Mouse (Mus musculus): ENCODE results near the gene Gcnt2.

DNA sequence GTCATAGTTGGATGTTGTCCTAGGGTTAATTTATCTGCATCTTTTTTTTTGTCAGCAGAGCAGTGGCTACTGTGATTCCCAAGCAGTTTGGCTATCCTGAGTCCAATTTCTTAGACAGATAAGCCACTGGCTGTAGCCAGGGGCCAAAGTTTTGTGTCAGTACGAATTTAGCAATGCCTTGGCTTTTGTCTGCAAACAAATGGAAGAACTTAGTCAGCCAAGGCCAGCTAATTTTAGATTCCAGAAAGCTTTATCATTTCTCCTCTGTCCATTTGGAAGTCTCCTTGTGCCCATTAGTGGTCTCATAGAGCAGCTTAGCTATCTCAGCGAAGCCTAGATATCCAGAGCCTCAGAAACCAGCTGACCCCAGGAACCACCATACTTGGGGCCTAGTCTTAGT lies 37.6 kb upstream of the Gcnt2 start:
- TF ChIP-seq CTCF (IDR thresholded peaks at IDR 0.05; ENCODE audit: control insufficient read depth, insufficient read depth, low read length) (no peak), POLR2A (IDR thresholded peaks at IDR 0.05; ENCODE audit: borderline replicate concordance, control insufficient read depth, low read depth, low read length) (no peak)

Data from bone marrow, adult 2 months (tissue).